Mouse (Mus musculus) megakaryocyte, adult 5-6 weeks (primary cell): ENCODE results near the gene Lgals8. TPM values are rescaled to one million over a fixed set of nuclear protein-coding genes. Genes with fewer than 3 reads are reported as not detected.
"Not testable (repeated sequence)": the region's sequence is repeated elsewhere in the genome, so short reads cannot be mapped to it uniquely, and the experiment has no call there.

Source experiments
- ATAC-seq: 2 replicates; pipeline ENCODE4 v1.8.0; 2016; ENCODE audit warnings: mild to moderate bottlenecking, inconsistent platforms; ENCODE audit not compliant: poor library complexity, severe bottlenecking
- total RNA-seq, 2 experiments: library from RNA; stranded (forward) in 1 of 2; stranded (reverse) in 1 of 2; fragments of 153-499, 151-499 nt in 1 of 2; fragments of 221-1000, 200-1000 nt in 1 of 2; gene quantifications; 2 replicates each; pipeline versions ENCODE4 v1.2.3 to v1.2.4; 2015 to 2017

Gene Lgals8
- total RNA-seq (2015) (37.5 and 47.8 TPM in 2 replicates), total RNA-seq (2017) (59.7 and 64.4 TPM in 2 replicates)

DNA sequence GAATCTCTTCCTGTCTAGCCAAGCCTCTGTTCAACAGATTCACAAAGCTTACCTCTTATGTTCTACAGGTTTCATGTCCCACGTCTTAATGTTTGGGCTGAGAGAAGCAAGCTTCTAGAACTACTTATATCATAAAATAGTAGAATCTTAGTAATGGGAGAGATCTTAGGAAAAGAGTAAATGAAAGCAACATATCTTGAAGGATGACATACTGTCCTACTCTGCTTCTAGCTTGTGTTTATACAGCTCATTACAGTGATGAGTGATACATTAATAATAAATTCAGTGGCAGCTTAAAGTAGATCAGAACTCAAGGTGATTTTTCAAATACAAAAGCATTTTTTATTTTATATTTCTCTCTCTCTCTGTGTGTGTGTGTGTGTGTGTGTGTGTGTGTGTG, at the start of gene Lgals8:
Gene Lgals8 (minus strand): TSS at position 101 of the 400 bp plus-strand sequence.
- no peak for ATAC-seq

- no peak for ATAC-seq
Observed at GRCm38 (mm10) chr13:12511189-12511965, 46.6 kb upstream of the Lgals8 start.

DNA sequence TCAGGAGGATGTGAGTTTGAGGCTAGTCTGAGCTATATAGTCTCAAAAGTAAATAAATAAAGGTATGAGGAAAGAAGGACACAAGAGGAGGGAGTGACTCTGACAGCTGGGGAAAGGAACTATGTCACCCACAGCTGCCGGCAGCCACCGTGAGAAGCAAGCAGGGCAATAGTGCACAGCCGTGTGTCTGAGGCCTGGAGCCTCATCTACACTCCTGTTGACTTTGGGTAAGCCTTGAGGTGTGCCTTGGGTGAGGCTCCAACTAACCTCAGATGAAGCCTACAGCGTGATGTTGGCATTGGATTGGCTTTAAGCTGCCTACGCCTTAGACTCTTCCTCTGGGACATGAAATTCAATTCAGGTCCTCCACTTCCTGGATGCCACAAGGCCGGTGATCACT, 45.3 kb upstream of the Lgals8 start:
- no peak for ATAC-seq

- peak; percentile 51 for ATAC-seq
Observed at GRCm38 (mm10) chr13:12507426-12507825, 42.7 kb upstream of the Lgals8 start.

GRCm38 (mm10) chr13:12505359-12505758, 40.6 kb upstream of the Lgals8 start:
- ATAC-seq = no peak

- no peak for ATAC-seq
Observed at GRCm38 (mm10) chr13:12503238-12503751, 38.6 kb upstream of the Lgals8 start.

DNA sequence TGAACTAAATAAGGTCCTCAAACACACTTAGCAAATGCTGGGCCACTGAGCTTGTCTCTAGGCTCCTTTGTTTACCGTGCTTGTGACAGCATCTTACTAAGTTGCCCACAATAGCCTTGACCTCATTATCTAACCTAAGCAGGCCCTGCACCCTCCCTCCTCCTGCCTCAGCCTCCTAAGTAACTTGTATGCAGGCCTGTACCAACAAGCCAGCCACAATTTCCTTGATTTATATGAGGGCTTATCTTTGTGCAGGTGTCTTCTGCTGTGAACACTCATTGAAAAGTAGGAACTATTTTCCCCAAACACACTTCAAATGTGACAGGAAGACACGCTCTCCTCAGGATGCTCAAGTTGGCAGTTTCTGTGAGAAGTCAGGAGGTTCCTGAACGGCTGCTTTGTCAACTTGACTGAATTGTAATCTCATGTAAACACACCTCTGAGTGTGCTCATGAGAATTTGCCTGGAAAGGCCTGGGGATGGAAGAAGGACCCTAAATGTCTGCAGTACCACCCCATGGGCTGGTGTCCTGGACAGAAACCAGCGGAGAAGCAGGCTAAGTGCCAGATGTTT, 38.0 kb upstream of the Lgals8 start:
- ATAC-seq = no peak; the same call in 1 of the 2 replicates

GRCm38 (mm10) chr13:12499107-12499506, 34.4 kb upstream of the Lgals8 start:
- ATAC-seq = peak; percentile 71

GRCm38 (mm10) chr13:12497809-12498208, 33.1 kb upstream of the Lgals8 start:
- ATAC-seq = no peak

GRCm38 (mm10) chr13:12494750-12495149, 30.0 kb upstream of the Lgals8 start:
- no peak for ATAC-seq

GRCm38 (mm10) chr13:12492515-12492914, 27.8 kb upstream of the Lgals8 start:
- ATAC-seq = no peak

- ATAC-seq = no peak
Observed at GRCm38 (mm10) chr13:12485640-12486039, 20.9 kb upstream of the Lgals8 start.

DNA sequence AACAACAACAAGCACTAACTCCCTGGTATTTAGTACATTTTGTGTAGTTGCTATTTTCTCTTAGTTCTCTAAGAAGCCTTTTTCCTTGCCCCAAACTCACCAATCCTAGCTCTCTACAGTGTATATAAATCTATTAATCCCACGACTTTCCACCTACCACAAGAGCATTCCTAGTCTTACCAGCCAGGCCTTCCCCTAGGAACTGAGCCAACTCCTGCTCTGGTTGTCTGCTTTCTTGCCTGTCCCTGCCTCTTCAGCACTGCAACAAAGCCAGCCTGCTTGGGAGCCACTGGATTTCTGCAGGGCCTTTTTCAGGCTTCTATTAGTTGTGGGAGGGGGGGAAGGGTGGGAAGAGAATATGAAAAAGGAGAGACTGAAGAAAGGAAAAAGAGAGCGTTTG, 20.5 kb upstream of the Lgals8 start:
- no peak for ATAC-seq

DNA sequence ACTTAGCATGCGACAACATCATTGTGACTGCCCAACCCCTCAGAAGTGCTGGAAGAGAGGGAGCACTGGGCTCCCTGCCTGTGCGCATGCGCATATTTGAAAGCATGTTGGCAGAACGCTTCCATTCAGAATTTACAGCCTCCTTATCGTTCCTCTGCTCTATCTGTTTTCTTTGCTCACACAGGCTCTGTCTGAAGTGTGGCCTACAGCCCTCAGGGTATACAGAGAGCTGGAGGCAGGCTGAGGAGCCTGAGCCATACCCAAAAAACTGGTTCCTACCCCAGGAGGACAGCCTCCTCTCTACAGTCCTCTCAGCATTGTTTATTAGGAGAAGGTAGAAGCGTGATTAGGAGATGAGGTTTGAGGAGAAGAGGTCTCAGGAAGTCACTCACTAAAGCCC, 15.1 kb upstream of the Lgals8 start:
- ATAC-seq = no peak

DNA sequence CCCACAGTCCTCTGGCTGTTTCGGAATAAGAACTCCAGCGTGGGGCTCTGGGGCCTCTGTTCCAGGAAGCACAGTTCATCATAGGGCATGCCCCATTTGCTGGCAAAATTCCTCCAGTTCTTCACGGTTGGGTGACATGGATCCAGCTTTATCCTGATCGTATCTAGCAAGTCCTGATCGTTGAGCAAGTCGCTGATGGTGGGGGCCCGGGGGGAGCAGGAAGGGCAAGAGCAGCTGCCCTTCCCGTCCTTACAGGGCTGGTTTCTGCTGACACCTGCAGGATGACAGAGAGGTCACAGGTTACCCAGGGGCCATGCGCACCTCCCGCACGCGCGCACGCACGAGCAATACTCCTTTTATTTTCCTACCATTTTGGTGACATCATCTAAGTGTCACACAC, 13.6 kb upstream of the Lgals8 start:
- ATAC-seq = no peak

DNA sequence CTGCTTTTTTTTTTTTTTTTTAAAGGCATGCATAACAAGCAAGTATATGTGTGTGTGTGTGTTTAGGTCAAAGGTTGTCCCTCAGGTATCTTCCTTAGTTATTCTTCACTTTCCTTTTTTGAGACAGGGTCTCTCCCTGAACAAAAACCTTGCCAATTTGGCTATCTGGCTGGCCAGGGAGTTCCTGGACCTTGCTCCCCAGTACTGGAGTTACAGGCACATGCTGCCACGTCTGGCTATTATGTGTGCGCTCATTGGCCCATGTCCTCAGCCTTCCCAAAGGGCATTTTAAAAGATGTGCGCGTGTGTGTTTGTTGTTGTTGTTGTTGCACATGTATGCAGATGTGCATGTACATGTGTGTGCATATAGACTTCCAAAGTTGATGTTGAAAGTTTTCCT, 12.1 kb upstream of the Lgals8 start:
- no peak for ATAC-seq

DNA sequence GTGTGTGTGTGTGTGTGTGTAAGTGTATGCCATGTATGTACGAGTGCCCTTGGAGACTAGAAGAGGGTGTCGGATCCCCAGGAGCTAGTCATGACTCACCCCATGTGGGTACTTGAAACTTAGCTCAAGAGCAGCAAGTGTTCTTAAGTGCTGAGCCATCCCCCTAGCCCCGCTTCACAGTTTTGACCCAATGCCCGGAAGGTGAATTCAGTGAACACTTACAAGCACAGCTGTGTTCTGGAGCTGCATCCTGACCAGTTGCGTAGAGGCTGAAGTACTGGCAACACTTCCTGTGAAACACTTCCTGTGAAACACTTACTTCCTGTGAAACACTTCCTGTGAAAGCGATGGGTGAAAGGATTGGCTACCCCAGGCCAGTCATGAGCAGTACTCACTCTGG, 10.5 kb upstream of the Lgals8 start:
- ATAC-seq = peak; percentile 70

GRCm38 (mm10) chr13:12473724-12474378, 9.1 kb upstream of the Lgals8 start:
- peak; percentile 86 for ATAC-seq

DNA sequence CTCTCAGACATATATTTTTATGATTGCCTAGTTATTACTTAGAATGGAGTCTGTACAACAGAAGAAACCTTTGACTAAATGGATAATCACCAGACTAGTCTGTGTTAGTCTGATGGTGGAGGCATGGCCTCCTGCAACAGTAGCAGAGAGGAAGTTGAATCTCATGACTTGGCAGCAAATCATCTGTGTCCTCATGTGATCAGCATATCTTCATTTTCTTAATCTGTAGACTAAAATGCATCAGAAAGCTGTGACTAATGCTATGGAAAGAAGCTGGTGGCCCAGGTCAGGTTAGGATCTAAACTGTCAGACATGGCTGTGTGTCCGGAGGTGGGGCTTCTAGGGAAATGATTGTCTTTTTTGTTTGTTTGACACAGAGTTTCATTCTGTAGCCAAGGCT, 3.7 kb upstream of the Lgals8 start:
- ATAC-seq = peak; percentile 96

- not testable (repeated sequence) for ATAC-seq
Observed at GRCm38 (mm10) chr13:12464159-12464558, 585 bp downstream of the Lgals8 start.

DNA sequence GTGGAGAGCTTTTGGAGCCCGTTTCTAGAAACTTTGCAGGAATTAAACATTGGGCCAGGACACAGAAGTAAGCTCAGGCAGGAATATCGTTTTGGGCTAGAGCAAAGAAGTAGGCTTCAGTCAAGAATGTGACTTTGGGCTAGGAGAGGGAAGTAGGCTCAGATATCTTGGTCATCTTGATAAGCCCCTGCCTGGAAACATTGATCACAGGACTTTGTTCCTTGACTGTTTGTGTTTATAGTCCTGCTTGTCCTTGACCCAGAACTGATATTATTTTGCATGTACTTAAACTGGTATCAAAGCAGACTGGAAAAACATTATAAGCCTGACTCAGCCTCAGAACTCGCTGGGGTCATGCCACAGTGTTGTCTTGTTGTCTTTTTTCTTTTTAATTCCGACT, 2.1 kb downstream of the Lgals8 start:
- ATAC-seq = no peak

DNA sequence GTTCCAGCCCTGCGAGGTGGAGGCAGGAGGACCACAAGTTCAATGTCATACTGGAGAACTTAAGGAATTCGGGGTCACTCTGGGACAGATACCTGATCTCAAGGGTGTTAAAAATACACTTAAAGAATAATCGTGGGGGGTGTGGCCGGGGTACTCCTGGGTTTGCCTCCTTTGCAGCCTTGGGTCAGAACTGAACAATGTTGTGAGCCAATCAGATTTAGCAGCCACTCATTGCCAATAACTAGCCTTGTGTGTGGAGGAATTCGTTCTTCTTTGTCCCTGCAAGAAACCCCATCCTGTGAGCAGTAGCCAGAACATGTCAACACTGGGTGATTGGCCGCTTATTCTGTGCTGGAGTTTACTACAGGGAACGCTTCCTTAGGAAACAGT, 3.0 kb downstream of the Lgals8 start:
- 0 out of 2 replicates have a peak, but pooled peaks have one; percentile 2 for ATAC-seq
